Mouse (Mus musculus): ENCODE results near the gene Ifitm1. TPM values are rescaled to one million over a fixed set of nuclear protein-coding genes. Genes with fewer than 3 reads are reported as not detected.
A peak's percentile ranks its signal among the peaks of the same experiment; 100 is the strongest.

The Ifitm1 gene
- polyA plus RNA-seq, 1 experiment from 2014 or later, result 54.4 TPM

- H3K9ac ChIP-seq (ENCODE audit: low read depth, low read length), result peak overlapping the region; percentile 75; the same call in 1 of the 2 replicates
- no peak for ATAC-seq (ENCODE audit: low FRiP score, low TSS enrichment)
- H3K27me3 ChIP-seq (ENCODE audit: control insufficient read depth, insufficient read depth, low read length), result no peaks in the 10 kb centered on the region
- peaks cover 10% of the 10 kb centered on the region; the same call in 1 of the 2 replicates for H3K36me3 ChIP-seq (ENCODE audit: control insufficient read depth, insufficient read depth, low read length)
- no peaks in the 10 kb centered on the region for H3K9me3 ChIP-seq (ENCODE audit: control insufficient read depth, low read length)
- H3K27ac ChIP-seq (ENCODE audit: low read depth, low read length), result peak overlapping the region; percentile 91; the same call in 1 of the 2 replicates
- peak overlapping the region; percentile 55 for H3K4me3 ChIP-seq (ENCODE audit: low read length)
- H3K4me1 ChIP-seq (ENCODE audit: control insufficient read depth, insufficient read depth, low read length), result peaks cover 30% of the 10 kb centered on the region
- H3K4me2 ChIP-seq (replicated peaks; ENCODE audit: low read depth, low read length), result peak overlapping the region; percentile 70
- WGBS, result 4% methylated on average over 9 of the region's 9 CpGs
Measured at GRCm38 (mm10) chr7:140954733-140955071, 12.3 kb upstream of the Ifitm1 start.

DNA sequence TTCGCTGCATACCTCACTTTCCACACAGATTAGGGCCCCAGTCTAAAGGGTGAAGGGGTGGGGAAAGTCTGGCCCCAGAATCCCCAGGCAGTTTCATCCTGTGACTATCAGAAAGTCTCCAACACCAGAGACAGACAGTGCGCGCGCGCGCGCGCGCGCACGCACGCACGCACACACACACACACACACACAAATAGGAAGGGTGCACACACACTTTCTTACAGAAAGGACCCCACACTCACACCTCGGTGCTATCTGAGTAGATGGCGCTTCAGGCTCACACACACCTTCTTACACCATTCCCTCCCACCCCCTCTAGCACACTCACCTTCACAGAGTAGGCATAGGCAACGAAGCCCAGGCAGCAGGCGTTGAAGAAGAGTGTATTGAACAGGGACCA is 11.7 kb upstream of the Ifitm1 start:
- Histone ChIP-seq H3K9ac (ENCODE audit: low read depth, low read length) (peak overlapping the region; percentile 75), H3K4me2 (replicated peaks; ENCODE audit: low read depth, low read length) (peak overlapping the region; percentile 70), H3K4me3 (ENCODE audit: low read length) (peak overlapping the region; percentile 55), H3K9me3 (ENCODE audit: control insufficient read depth, low read length) (no peaks in the 10 kb centered on the region), H3K36me3 (ENCODE audit: control insufficient read depth, insufficient read depth, low read length) (peaks cover 5% of the 10 kb centered on the region; the same call in 1 of the 2 replicates), H3K27me3 (ENCODE audit: control insufficient read depth, insufficient read depth, low read length) (no peaks in the 10 kb centered on the region), H3K27ac (ENCODE audit: low read depth, low read length) (peak overlapping the region; percentile 91; the same call in 1 of the 2 replicates), H3K4me1 (ENCODE audit: control insufficient read depth, insufficient read depth, low read length) (peaks cover 26% of the 10 kb centered on the region)
- WGBS, result 3% methylated on average over 17 of the region's 17 CpGs
- peak; percentile 17 for ATAC-seq (ENCODE audit: low FRiP score, low TSS enrichment)

GRCm38 (mm10) chr7:140955758-140956555 is 11.1 kb upstream of the Ifitm1 start, which contains the start of the genes Gm45717 and Ifitm2:
Gene Gm45717, minus strand, starts transcription at chr7:140955937.
Gene Ifitm2, minus strand, starts transcription at chr7:140955987.
- WGBS, result 11% methylated on average over 11 of the region's 11 CpGs
- H3K9ac ChIP-seq (ENCODE audit: low read depth, low read length), result peak within 1 kb of the TSS; percentile 75
- peak within 1 kb of the TSS; percentile 55 for H3K4me3 ChIP-seq (ENCODE audit: low read length)
- H3K4me1 ChIP-seq (ENCODE audit: control insufficient read depth, insufficient read depth, low read length), result peaks cover 20% of the 10 kb centered on the region
- H3K27me3 ChIP-seq (ENCODE audit: control insufficient read depth, insufficient read depth, low read length), result no peaks in the 10 kb centered on the region
- no peaks in the 10 kb centered on the region for H3K9me3 ChIP-seq (ENCODE audit: control insufficient read depth, low read length)
- peaks cover 5% of the 10 kb centered on the region; the same call in 1 of the 2 replicates for H3K36me3 ChIP-seq (ENCODE audit: control insufficient read depth, insufficient read depth, low read length)
- H3K4me2 ChIP-seq (replicated peaks; ENCODE audit: low read depth, low read length), result peak within 1 kb of the TSS; percentile 70
- ATAC-seq (ENCODE audit: low FRiP score, low TSS enrichment), result peak; percentile 88
- peak within 1 kb of the TSS; percentile 91 for H3K27ac ChIP-seq (ENCODE audit: low read depth, low read length)

DNA sequence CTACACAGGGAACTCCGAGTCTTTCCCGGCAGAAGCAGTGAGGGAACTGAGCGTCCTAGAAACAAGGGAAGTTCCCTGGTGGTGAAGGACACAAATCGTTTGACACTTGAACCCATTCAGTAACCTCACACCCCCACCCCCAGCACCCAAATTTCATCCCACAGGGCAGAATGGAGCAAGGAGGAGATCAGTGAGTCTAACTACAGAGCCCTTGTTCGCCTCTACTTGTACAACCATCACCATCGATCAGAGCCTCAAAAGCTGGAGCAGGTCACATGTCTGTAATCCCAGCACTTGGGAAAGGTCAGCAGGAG is 10.5 kb upstream of the Ifitm1 start:
- no peak for ATAC-seq (ENCODE audit: low FRiP score, low TSS enrichment)
- no peaks in the 10 kb centered on the region for H3K9me3 ChIP-seq (ENCODE audit: control insufficient read depth, low read length)
- peaks cover 14% of the 10 kb centered on the region for H3K4me1 ChIP-seq (ENCODE audit: control insufficient read depth, insufficient read depth, low read length)
- H3K4me2 ChIP-seq (replicated peaks; ENCODE audit: low read depth, low read length), result peak overlapping the region; percentile 70
- H3K27me3 ChIP-seq (ENCODE audit: control insufficient read depth, insufficient read depth, low read length), result no peaks in the 10 kb centered on the region
- H3K4me3 ChIP-seq (ENCODE audit: low read length), result no peak overlapping the region; the same call in 1 of the 2 replicates
- peak overlapping the region; percentile 91 for H3K27ac ChIP-seq (ENCODE audit: low read depth, low read length)
- peaks cover 5% of the 10 kb centered on the region; the same call in 1 of the 2 replicates for H3K36me3 ChIP-seq (ENCODE audit: control insufficient read depth, insufficient read depth, low read length)
- 42% methylated on average over 6 of the region's 6 CpGs for WGBS
- H3K9ac ChIP-seq (ENCODE audit: low read depth, low read length), result no peak overlapping the region

- Histone ChIP-seq H3K27ac (ENCODE audit: low read depth, low read length) (no peak overlapping the region), H3K4me3 (ENCODE audit: low read length) (no peak overlapping the region), H3K9ac (ENCODE audit: low read depth, low read length) (no peak overlapping the region), H3K9me3 (ENCODE audit: control insufficient read depth, low read length) (no peaks in the 10 kb centered on the region), H3K36me3 (ENCODE audit: control insufficient read depth, insufficient read depth, low read length) (no peaks in the 10 kb centered on the region), H3K4me1 (ENCODE audit: control insufficient read depth, insufficient read depth, low read length) (peaks cover 6% of the 10 kb centered on the region), H3K27me3 (ENCODE audit: control insufficient read depth, insufficient read depth, low read length) (no peaks in the 10 kb centered on the region), H3K4me2 (replicated peaks; ENCODE audit: low read depth, low read length) (no peak overlapping the region)
- no peak for ATAC-seq (ENCODE audit: low FRiP score, low TSS enrichment)
- 9% methylated on average over 9 of the region's 9 CpGs for WGBS
Measured at GRCm38 (mm10) chr7:140959181-140959901, 7.7 kb upstream of the Ifitm1 start.

GRCm38 (mm10) chr7:140960026-140960425 is 7.0 kb upstream of the Ifitm1 start:
- Histone ChIP-seq H3K4me1 (ENCODE audit: control insufficient read depth, insufficient read depth, low read length) (peaks cover 6% of the 10 kb centered on the region; the same call in 1 of the 2 replicates), H3K9ac (ENCODE audit: low read depth, low read length) (no peak overlapping the region), H3K4me2 (replicated peaks; ENCODE audit: low read depth, low read length) (no peak overlapping the region), H3K27me3 (ENCODE audit: control insufficient read depth, insufficient read depth, low read length) (no peaks in the 10 kb centered on the region), H3K4me3 (ENCODE audit: low read length) (no peak overlapping the region), H3K9me3 (ENCODE audit: control insufficient read depth, low read length) (no peaks in the 10 kb centered on the region), H3K36me3 (ENCODE audit: control insufficient read depth, insufficient read depth, low read length) (no peaks in the 10 kb centered on the region), H3K27ac (ENCODE audit: low read depth, low read length) (no peak overlapping the region)
- ATAC-seq (ENCODE audit: low FRiP score, low TSS enrichment), result no peak
- WGBS, result 82% methylated on average over 5 of the region's 5 CpGs

DNA sequence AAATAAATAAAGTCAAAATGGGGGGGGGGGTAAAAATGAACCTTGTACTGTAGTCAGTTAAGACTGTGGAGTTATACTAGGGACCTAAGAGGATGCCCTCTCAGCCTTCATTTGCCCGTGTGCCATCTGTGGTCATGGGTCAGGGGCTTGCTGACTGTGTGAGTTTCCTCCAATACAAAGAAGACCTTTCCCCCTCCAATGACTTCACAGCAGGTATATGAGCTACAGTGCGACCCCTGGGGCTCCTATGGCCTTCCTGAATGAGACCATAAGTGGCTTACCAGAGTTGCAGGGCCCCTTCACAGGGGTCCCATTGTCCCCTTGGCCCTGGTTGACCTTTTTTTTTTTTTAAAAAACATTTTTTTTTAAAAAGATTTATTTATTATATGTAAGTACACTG is 5.6 kb upstream of the Ifitm1 start:
- peaks cover 2% of the 10 kb centered on the region; the same call in 1 of the 2 replicates for H3K4me1 ChIP-seq (ENCODE audit: control insufficient read depth, insufficient read depth, low read length)
- H3K4me3 ChIP-seq (ENCODE audit: low read length), result no peak overlapping the region
- H3K27ac ChIP-seq (ENCODE audit: low read depth, low read length), result no peak overlapping the region
- no peaks in the 10 kb centered on the region for H3K9me3 ChIP-seq (ENCODE audit: control insufficient read depth, low read length)
- no peak overlapping the region for H3K4me2 ChIP-seq (replicated peaks; ENCODE audit: low read depth, low read length)
- no peaks in the 10 kb centered on the region for H3K27me3 ChIP-seq (ENCODE audit: control insufficient read depth, insufficient read depth, low read length)
- no peak for ATAC-seq (ENCODE audit: low FRiP score, low TSS enrichment)
- no peaks in the 10 kb centered on the region for H3K36me3 ChIP-seq (ENCODE audit: control insufficient read depth, insufficient read depth, low read length)
- H3K9ac ChIP-seq (ENCODE audit: low read depth, low read length), result no peak overlapping the region
- 65% methylated on average over 2 of the region's 2 CpGs for WGBS

GRCm38 (mm10) chr7:140962733-140963132 is 4.3 kb upstream of the Ifitm1 start:
- H3K9me3 ChIP-seq (ENCODE audit: control insufficient read depth, low read length), result no peaks in the 10 kb centered on the region
- WGBS, result 58% methylated on average over 2 of the region's 2 CpGs
- no peaks in the 10 kb centered on the region for H3K27me3 ChIP-seq (ENCODE audit: control insufficient read depth, insufficient read depth, low read length)

More at GRCm38 (mm10) chr7:140962733-140963132, 4.3 kb upstream of the Ifitm1 start:
- Histone ChIP-seq H3K27ac (ENCODE audit: low read depth, low read length) (no peak overlapping the region), H3K9ac (ENCODE audit: low read depth, low read length) (no peak overlapping the region), H3K36me3 (ENCODE audit: control insufficient read depth, insufficient read depth, low read length) (no peaks in the 10 kb centered on the region), H3K4me1 (ENCODE audit: control insufficient read depth, insufficient read depth, low read length) (no peaks in the 10 kb centered on the region; the same call in 1 of the 2 replicates), H3K4me2 (replicated peaks; ENCODE audit: low read depth, low read length) (no peak overlapping the region), H3K4me3 (ENCODE audit: low read length) (no peak overlapping the region)
- ATAC-seq (ENCODE audit: low FRiP score, low TSS enrichment), result no peak

Data from kidney, embryonic 14.5 days (tissue).